Mouse (Mus musculus): ENCODE measurements around the gene Pfkfb4.

The Pfkfb4 gene

DNA sequence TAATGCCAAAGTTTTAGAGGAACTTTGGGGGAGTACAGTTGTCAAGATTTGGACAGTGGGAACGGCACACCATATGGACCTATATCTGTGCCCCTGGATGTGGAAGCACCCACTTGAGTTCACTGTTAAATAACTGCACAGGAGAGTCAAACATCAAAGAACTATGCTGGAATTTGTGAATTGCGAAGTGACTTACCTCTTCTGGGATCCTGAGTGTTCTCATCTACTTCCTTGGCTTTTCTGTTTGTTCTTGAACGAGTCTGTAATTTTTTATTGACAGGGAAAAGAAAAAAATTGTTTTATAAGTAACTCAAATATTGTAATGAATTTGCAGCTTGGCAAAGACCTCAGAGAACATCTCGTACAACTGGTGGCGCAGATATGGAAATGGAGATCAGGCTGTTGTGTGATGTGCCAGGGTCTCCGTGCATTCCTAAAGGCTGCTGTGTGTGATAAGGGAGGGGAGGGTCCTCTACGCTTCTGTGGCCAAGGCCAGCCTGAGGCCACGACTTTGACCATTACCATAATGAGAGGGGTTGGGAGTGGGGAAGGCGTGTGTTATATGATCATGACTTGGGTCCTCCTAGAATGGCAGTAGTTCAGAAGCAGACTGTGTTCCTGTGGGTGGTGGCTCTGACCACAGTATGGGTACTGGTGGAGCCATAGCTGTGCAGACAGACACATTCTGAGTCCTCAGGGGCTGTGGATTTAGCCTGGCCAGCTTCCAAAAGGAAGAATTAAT lies 1.2 kb downstream of the Pfkfb4 start:
- DNase-seq (ENCODE audit: low spot score in 2 of 2), result no peak

DNA sequence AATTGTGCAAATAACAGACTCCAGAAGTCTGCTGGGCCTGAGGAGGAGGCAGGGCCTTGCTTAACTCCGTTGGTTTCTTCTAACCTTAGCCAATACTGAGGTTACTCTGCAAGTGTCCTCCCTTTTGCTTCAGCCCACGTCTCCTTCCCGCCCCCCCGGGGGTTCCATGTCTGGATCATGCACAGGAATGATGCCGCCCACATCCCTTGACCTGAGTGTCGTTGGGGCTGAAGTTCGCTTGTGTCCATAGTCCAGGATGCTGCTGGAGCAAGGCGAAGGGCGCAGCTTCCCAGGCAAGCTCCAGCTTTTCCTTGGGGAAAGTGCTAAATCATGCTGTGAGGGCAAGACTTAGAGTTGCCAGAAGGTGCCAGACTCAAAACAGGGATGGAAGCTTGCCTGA lies 4.8 kb downstream of the Pfkfb4 start:
- no peak for DNase-seq (ENCODE audit: low spot score in 2 of 2)

DNA sequence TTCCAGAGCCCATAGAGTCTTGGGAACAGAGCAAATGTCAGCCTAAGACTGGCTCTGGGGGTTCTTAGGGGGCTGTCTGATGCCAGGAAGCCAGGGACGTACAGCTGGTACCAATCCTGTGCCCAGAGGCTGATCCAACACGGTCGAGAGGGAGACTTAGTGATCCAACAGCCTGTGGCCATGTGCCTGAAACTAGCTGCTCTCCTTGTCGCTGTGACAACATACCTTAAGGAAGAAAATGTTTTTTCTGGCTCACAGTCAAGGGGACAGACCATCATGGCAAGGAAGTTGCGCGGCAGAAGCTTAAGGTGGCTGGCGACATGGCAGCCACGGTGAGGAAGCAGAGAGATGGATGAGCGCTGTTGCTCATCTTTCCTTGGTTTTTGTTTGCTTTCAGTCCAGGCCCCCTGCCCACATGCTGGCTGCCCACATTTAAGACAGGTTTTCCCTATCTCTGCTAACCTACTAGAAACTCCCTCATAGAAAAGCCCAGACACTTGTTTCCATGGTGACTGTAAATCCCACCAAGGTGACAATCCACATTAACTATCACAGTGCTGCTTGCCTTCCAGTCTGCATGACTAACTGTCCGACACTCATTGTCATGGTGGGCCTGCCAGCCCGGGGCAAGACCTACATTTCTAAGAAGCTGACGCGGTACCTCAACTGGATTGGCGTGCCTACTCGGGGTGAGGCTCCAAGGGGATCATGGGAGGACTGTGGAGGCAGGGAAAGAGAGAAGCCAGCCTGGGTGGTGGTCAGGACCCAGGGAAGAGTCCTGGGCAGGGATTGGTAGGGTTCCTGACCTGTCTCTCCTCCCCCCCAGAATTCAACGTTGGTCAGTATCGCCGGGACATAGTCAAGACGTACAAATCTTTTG lies 6.9 kb downstream of the Pfkfb4 start:
- no peak for DNase-seq (ENCODE audit: low spot score in 2 of 2)

DNA sequence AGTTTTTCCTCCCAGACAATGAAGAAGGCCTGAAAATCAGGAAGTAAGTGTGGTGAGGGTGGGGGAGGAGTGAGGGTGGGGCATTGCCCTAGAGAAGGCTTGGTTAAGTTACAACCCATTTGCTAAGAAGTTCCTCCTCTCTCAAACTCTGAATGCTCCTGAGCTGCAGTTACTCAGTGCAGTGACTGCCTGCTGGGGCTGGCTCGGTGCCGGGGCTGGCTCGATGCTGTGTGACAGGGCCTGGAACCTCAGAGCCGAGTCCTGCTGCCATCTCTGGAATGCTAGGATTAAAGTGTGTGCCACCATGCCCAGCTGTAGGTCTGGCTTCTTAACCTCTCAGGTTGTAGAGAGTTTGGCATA lies 7.6 kb downstream of the Pfkfb4 start:
- no peak for DNase-seq (ENCODE audit: low spot score in 2 of 2)

DNA sequence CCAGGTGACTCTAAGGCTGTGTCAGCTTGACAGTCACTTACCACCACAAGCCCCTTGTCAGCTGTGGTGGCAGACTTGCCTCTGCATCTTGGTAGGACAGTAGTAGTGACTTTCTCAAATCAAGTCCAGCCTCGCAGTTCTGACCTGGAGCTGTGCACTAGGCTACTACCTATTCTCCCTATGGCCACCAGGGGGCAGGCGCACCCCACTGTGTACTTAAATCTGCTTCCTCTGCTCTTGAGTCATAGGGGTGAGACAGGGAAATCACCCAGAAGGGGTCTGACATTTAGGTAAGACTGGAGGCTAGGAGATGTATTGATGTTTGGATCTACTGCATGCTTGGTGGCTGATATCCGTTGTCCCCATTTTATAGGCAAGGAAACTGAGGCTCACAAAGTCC lies 9.1 kb downstream of the Pfkfb4 start:
- DNase-seq (ENCODE audit: low spot score in 2 of 2), result peak in 1 of 2 experiments; percentile 50

DNA sequence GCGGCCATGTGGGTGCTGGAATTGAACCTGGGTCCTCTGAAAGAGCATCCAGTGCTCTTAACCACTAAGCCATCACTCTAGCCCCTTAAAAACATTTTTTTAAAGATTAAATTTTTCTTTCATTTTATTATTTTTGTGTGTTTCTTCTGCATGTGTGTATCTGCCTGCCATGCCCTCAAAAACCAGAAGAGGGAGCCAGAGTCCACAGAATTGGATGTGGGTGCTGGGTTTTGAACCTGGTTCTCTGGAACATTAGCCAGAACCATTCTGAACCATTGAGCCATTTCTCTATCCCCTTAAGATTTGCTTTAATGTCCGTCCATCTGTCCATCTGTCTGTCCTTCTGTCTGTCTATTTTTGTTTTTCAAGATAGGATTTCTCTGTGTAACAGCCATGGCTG lies 11.6 kb downstream of the Pfkfb4 start:
- no peak for DNase-seq (ENCODE audit: low spot score in 2 of 2)

DNA sequence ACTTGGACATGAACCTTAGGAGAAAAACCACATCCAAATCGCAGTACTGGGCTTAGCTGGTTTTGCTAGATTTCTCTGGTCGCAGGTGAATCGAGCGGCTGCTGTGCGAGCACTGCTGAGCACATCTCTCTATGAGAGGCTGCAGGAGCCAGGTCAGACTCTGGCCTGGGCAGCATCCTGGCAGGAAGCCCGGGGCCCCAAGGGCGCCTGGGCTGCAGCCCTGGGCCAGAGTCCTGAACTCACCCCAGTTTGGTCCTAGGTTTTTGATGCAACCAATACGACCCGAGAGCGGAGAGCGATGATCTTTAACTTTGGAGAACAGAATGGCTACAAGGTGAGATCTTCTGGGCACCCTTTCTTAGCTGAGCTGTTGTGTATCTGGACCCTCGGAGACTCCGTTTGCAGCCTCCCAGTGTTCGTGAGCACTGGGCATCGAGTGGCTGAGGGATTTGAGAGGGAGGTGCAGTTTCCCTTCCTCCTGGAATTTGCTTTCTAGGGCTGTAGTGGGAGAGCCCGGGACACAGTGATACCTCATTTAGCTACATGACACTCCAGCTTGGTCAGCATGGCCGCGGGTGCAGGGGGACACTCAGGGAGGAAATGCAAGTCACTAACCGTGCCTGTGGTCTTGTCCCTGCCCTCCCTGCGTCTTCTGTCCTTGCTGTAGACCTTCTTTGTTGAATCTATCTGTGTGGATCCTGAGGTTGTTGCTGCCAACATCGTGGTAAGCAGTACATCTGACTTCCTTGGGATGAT lies 15.6 kb downstream of the Pfkfb4 start:
- no peak for DNase-seq (ENCODE audit: low spot score in 2 of 2)

DNA sequence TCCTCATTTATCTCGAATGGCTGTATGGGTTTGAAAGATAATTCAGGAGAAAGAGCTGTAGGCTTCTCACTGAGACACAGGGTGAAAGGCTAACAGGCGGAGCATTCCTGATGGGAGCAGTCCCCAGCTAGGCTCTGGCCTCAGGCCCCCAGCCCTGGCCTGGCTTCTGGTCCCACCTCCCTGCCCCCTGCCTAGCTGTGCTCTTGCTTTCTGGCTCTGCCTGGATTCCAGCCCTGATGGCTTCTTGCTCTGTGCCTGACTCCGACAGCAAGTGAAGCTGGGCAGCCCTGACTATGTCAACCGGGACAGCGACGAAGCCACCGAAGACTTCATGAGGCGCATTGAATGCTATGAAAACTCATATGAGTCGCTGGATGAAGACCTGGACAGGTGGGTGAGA lies 16.5 kb downstream of the Pfkfb4 start:
- DNase-seq (ENCODE audit: low spot score in 2 of 2), result no peak

DNA sequence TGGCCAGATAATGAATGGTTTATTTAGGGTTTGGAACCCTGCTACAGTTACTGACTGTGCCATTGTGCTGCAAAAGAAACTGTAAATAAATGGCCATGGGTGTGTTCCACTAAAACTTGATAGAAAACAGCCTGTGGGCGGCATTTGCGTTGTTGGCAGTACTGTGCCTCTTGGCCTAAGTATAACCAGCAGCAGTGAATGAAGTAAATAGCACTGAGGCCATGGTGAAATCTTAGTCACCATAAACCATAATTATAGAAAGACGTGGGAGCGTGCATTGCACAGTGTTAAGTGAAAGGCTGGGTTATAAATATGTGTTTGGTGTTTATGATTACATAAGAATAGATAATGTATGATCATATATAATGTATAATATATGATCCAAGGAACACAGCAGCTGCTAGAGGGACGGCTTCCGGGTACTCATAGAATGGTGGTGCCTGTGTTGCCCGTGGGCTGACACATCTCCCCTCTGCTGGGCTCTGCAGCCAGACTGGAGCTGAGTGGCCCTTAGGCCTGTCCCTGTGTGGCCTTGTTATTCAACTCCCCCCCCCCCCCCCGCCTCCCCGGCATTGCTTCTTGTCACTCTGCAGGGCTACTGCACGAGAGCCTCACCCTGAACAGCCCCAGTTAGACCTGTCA lies 17.5 kb downstream of the Pfkfb4 start:
- no peak for DNase-seq (ENCODE audit: low spot score in 2 of 2)

DNA sequence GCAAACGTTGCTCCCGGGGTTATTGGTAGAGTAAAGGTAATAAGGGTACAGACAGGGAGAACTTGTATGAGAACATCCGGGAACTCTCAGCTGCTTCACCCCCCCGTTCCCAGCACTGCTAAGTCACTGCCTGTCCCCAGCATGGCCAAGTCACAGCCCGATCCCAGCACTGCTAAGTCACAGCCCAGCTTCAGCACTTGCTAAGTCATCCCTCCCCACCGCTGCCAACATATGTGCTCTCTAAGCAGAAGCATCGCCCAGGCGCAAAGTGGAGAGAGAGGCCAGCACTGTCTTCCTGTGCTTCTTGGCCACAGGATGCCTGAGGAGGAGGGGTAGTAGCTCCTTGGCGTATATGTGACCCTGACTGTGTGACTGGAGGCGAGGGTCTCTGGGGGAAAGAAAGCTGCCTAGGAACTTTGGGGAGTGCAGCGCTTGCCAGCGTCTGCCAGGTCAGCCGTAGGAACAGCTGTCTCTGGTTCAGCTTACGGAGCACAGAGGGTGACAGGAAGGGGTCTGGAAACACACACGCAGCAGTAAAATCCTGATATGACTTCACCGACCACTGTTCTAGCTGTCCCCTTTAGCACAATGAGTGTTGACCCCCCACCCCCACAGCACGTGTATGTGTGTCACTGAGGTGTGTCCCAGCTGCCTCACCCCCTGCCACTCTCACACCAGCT lies 18.2 kb downstream of the Pfkfb4 start:
- DNase-seq (ENCODE audit: low spot score in 2 of 2), result peak in 1 of 2 experiments; percentile 41

DNA sequence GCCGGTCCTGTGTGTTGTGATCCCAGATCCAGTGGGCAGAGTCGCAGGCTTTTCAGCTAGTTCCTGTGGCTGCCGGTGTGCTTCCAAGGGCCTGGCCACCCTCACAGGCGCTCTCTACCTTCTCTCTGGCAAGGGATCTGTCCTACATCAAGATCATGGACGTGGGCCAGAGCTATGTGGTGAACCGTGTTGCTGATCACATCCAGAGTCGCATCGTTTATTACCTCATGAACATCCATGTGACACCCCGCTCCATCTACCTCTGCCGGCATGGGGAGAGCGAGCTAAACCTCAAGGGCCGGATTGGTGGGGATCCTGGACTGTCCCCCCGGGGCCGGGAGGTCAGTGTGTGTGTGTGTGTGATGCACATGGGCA lies 18.7 kb downstream of the Pfkfb4 start:
- no peak for DNase-seq (ENCODE audit: low spot score in 2 of 2)

DNA sequence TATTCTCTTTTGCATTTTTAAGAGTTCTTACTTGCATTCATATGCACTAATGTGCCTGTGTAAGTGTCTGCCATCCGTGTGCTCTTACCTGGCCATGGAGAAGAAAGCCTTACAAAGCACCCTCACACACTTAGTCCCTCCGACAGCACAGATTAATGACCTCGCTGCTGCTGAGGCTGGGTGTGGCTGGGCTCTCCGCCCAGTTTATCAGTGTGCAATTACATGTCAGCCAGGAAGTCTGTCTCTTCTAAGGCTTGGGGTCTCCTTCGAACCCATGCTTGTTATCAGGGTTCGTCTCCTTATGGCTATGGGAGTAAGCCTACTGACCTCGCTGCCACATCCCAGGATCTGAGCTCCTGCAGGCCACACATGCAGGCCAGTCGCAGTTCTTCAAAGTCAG lies 23.8 kb downstream of the Pfkfb4 start:
- DNase-seq (ENCODE audit: low spot score in 2 of 2), result no peak

DNA sequence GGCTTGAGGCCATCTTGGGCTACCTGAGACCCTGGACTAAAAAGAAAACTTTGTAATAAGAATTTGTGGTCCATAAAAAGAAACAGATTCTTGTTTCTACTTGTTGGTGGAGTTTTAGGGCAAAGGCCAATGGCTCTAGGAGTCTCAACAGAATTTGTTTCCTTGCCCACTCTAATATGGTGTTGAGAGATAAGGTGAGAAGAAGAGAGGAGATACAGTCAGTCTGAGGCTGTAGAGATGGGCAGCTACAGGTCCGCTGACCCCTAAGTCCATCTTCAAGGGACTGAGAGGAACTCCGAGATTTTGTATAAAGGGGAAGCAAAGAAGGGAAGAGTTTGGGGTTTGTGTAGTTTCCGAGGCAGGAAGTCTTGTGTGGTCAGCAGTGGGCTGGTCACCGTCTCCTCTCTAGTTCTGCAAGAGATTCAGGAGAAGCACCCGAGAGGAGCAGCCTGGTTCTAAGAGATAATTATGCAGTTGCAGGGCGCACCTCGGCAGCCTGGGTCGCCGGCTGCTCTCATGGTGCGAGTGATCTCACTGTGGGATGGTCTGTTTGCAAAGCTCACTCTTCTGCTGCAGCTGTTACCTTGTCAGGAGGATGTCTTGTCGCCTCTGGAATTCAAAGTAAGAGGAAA lies 25.5 kb downstream of the Pfkfb4 start:
- no peak for DNase-seq (ENCODE audit: low spot score in 2 of 2)

DNA sequence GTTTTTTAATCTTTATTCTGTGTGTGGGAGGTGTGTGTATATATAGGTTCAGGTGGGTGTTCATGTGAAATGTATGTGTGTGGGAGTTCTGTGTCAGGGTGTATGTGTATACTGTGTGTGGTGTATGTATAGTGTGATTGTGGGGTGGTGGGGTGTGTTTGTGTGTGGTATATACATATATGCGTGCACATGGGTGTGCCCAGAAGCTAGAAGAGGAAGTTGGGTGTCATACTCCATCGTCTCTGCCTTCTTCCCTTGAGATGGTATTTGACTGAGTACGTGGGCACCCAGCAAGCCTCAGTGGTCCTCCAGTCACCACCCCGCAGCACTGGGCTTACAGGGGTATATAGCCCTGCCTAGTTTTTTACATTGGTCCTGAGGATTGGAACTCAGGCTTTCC lies 29.9 kb downstream of the Pfkfb4 start:
- DNase-seq (ENCODE audit: low spot score in 2 of 2), result peak; percentile 14 to 26

DNA sequence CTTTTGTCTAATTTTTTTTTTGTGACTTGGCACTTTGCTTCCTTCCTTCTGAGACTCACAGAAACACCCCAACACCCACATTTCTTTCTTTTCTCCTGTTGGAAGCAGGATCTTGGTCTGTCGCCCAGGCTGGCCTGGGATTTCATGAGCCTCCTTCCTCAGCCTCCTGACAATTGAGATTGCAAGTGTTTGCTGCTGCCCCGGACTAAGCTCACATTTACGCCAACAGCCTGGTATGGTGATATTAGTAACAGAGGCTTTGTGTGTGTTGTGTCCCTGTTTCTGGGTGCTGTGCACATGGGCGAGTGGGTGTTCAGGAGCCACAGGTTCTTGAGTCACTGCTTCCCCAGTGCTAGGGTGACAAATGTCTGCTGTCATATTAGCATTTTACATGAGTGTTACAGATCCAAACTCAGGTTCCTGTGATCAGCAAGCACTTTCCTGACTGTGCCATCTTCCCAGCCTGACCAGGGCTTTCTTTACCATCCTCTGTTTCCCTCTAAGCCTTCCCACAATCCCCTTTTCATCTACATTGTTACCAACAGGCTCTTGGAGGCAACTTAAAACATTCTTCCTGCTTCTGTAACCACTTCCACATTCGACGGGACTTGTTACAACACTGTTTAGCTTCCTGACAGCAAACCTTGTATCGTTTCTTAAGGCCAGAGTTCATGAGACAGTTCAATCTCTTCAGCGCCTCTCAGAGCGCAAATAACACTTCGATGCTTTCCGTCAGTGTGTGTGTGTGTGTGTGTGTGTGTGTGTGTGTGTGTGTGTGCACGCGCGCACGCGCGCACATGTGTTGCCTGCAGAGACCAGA lies 31.5 kb downstream of the Pfkfb4 start:
- DNase-seq (ENCODE audit: low spot score in 2 of 2), result peak; percentile 13 to 47

DNA sequence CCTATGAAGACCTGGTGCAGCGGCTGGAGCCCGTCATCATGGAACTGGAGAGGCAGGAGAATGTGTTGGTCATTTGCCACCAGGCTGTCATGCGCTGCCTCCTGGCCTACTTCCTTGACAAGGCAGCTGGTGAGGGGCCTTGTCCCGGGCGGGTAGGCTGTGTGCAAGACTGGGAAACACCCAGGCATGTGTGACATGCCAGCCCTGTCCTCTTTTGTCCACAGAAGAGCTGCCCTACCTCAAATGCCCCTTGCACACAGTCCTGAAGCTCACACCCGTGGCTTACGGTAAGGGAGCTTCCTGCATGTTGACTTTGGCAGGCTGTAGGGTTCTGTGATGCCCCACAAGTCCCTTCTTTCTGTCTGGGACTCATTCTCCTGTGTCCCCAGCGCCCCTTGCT lies 35.9 kb downstream of the Pfkfb4 start:
- no peak for DNase-seq (ENCODE audit: low spot score in 2 of 2)

DNA sequence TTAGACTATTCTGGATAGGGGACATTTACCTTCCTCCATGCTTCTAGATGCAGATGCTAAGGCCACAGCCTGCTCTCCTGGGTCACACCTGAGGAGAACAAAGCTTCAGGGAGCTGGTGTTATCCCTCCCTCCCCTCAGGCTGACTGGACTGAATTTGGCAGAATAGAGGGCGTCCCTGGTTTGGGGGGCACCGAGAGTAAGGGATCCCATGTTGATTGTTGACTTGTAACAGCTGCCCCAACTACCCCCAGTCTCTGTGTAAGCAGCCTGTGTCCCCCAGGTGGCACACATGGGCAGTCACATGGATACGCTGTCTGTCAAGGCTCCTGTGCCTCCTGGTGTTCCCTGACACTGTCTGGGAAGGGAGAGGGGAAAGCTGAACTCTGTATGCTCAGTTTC lies 36.8 kb downstream of the Pfkfb4 start:
- peak in 1 of 2 experiments; percentile 50 for DNase-seq (ENCODE audit: low spot score in 2 of 2)

DNA sequence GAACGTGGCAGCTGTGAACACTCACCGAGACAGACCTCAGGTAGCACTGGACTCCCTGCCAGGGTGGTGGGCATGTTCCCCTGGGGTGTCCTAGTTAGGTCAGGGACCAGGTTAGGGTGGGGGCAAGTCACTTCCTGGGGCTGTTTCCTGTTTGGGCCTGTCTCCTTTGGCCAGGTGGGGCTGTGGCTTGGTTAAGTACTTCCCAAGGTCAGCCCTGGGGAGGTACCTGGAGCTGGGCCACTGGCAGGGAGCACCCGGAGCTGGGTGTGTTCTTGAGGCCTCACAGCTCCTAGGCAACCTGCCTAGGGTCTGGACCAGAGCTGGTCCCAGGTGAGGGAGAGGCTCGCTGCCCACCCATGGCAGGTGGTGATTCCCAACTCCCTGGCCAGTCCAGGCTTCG lies 37.3 kb downstream of the Pfkfb4 start:
- peak in 1 of 2 experiments; percentile 53 for DNase-seq (ENCODE audit: low spot score in 2 of 2)

DNA sequence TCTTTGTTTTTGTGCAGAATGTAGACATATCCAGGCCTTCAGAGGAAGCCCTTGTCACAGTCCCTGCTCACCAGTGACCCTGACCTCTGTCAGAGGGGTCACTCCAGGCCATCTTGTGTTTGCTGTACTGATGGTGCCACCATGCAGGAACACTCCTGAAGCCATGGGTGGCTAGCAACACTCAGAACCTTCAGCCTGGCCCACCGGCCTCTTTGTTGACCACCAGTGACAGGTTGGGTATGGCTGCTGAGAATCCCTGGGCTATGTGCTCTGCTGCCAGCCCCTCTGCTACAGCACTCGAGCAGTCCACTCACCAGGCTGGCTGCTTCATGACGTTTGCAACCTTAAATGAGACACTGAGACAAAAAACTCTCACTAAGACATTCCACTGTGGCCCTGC lies 38.7 kb downstream of the Pfkfb4 start:
- DNase-seq (ENCODE audit: low spot score in 2 of 2), result peak in 1 of 2 experiments; percentile 53

DNA sequence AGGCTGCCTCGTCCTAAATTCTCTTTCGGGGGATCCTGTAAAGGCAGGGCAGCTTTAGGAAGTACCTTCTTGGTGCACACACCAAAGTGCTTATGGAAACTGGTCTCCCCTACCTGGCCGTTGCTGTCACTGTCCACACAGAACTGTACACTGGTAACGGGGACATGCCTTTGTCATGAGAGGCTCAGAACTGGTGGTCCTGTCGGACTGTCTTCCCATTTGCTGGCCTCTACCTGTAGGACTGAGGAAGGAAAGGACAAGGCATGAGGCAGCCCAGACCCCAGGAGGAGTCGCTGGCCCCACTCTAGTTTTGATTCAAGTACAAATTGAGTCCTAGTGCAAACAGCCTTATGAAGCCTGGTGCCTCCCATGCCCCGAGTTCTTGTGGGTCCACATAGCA lies 39.4 kb downstream of the Pfkfb4 start:
- peak in 1 of 2 experiments; percentile 50 for DNase-seq (ENCODE audit: low spot score in 2 of 2)
